Mouse (Mus musculus): ENCODE measurements at regions not wholly inside any gene's neighbourhood (a gene's known extent, or its start where the extent isn't known, plus 50 kb on each side); places are given as distances from the start of the nearest gene placed in this dataset.
A peak's percentile ranks its signal among the peaks of the same experiment; 100 is the strongest.

- DNase-seq (no peak), ATAC-seq (no peak)
- no peak overlapping the region for H3K27ac ChIP-seq (ENCODE audit: low read depth)
- H3K4me1 ChIP-seq (ENCODE audit: insufficient read depth) = peaks cover 7% of the 10 kb centered on the region
- WGBS (ENCODE audit: insufficient replicate concordance) = 67% methylated on average over 3 of the region's 3 CpGs
- H3K36me3 ChIP-seq (replicated peaks; ENCODE audit: insufficient read depth, low read length) = no peaks in the 10 kb centered on the region
- H3K9ac ChIP-seq (replicated peaks) = no peak overlapping the region
- no peaks in the 10 kb centered on the region for H3K27me3 ChIP-seq (ENCODE audit: insufficient read depth, low read length)
- no peaks in the 10 kb centered on the region for H3K9me3 ChIP-seq (ENCODE audit: low read length)
- no peak overlapping the region for H3K4me2 ChIP-seq (ENCODE audit: low read depth, low read length)
- no peak overlapping the region for H3K4me3 ChIP-seq (ENCODE audit: low read depth, low read length)
- TF ChIP-seq EP300 (IDR thresholded peaks at IDR 0.05; ENCODE audit: low read depth) (no peak), CTCF (IDR thresholded peaks at IDR 0.05; ENCODE audit: low read depth) (no peak)
These were observed 208.1 kb upstream of the Tet2 start for GRCm38 (mm10) chr3:133753041-133753440.

- no peak overlapping the region for H3K9ac ChIP-seq (replicated peaks)
- DNase-seq (peak; percentile 15), ATAC-seq (no peak)
- H3K27me3 ChIP-seq (ENCODE audit: insufficient read depth, low read length) = no peaks in the 10 kb centered on the region
- peak overlapping the region; percentile 43 for H3K4me2 ChIP-seq (ENCODE audit: low read depth, low read length)
- no peaks in the 10 kb centered on the region for H3K36me3 ChIP-seq (replicated peaks; ENCODE audit: insufficient read depth, low read length)
- peaks cover 3% of the 10 kb centered on the region; the same call in 1 of the 2 replicates for H3K4me1 ChIP-seq (ENCODE audit: insufficient read depth)
- WGBS (ENCODE audit: insufficient replicate concordance) = 39% methylated on average over 14 of the region's 14 CpGs
- H3K9me3 ChIP-seq (ENCODE audit: low read length) = no peaks in the 10 kb centered on the region
- no peak overlapping the region for H3K27ac ChIP-seq (ENCODE audit: low read depth)
- TF ChIP-seq CTCF (IDR thresholded peaks at IDR 0.05; ENCODE audit: low read depth) = no peak
- TF ChIP-seq EP300 (IDR thresholded peaks at IDR 0.05; ENCODE audit: low read depth) = no peak
- H3K4me3 ChIP-seq (ENCODE audit: low read depth, low read length) = no peak overlapping the region
These were observed 209.3 kb upstream of the Tet2 start for GRCm38 (mm10) chr3:133754006-133754910.

GRCm38 (mm10) chr3:133754911-133755259 lies 209.9 kb upstream of the Tet2 start:
- Histone ChIP-seq H3K4me3 (ENCODE audit: low read depth, low read length) (no peak overlapping the region), H3K27me3 (ENCODE audit: insufficient read depth, low read length) (no peaks in the 10 kb centered on the region), H3K4me1 (ENCODE audit: insufficient read depth) (peaks cover 3% of the 10 kb centered on the region; the same call in 1 of the 2 replicates), H3K27ac (ENCODE audit: low read depth) (no peak overlapping the region), H3K36me3 (replicated peaks; ENCODE audit: insufficient read depth, low read length) (no peaks in the 10 kb centered on the region), H3K9ac (replicated peaks) (no peak overlapping the region), H3K9me3 (ENCODE audit: low read length) (no peaks in the 10 kb centered on the region), H3K4me2 (ENCODE audit: low read depth, low read length) (peak overlapping the region; percentile 43)
- no peak for ATAC-seq
- WGBS (ENCODE audit: insufficient replicate concordance) = 6% methylated on average over 3 of the region's 3 CpGs
- peak; percentile 14 for DNase-seq
- TF ChIP-seq EP300 (IDR thresholded peaks at IDR 0.05; ENCODE audit: low read depth) (no peak), CTCF (IDR thresholded peaks at IDR 0.05; ENCODE audit: low read depth) (no peak)

- no peak overlapping the region for H3K27ac ChIP-seq (ENCODE audit: low read depth)
- no peak overlapping the region for H3K9ac ChIP-seq (replicated peaks)
- no peaks in the 10 kb centered on the region for H3K36me3 ChIP-seq (replicated peaks; ENCODE audit: insufficient read depth, low read length)
- H3K27me3 ChIP-seq (ENCODE audit: insufficient read depth, low read length) = no peaks in the 10 kb centered on the region
- H3K9me3 ChIP-seq (ENCODE audit: low read length) = no peaks in the 10 kb centered on the region
- no peak for TF ChIP-seq EP300 (IDR thresholded peaks at IDR 0.05; ENCODE audit: low read depth)
- no peak for TF ChIP-seq CTCF (IDR thresholded peaks at IDR 0.05; ENCODE audit: low read depth)
- WGBS (ENCODE audit: insufficient replicate concordance) = 30% methylated on average over 12 of the region's 12 CpGs
- ATAC-seq (no peak), DNase-seq (no peak)
- peaks cover 3% of the 10 kb centered on the region; the same call in 1 of the 2 replicates for H3K4me1 ChIP-seq (ENCODE audit: insufficient read depth)
- H3K4me3 ChIP-seq (ENCODE audit: low read depth, low read length) = no peak overlapping the region
- H3K4me2 ChIP-seq (ENCODE audit: low read depth, low read length) = peak overlapping the region; percentile 10
These were observed 212.9 kb upstream of the Tet2 start for GRCm38 (mm10) chr3:133757756-133758420.

DNA sequence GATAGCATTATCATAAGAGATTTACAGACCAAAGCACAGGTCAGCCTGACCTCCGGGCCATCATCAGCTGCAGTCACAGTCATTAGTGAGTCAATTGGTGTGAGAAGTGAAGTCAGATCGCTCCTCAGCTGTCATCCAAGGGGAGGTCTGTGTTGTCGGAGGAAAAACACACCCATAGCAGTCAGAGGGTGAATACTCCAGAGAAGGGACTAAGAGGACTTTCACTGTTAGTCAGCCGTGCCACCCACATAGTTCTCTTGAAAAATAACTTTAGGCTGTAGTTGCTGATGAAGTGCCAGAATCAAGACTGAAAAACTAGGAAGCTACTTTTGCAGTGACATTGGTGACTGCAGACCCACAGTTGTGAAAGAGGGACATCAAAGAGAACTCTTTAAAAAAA lies 213.5 kb upstream of the Tet2 start:
- Histone ChIP-seq H3K4me3 (ENCODE audit: low read depth, low read length) (no peak overlapping the region), H3K4me2 (ENCODE audit: low read depth, low read length) (peak overlapping the region; percentile 10), H3K9me3 (ENCODE audit: low read length) (no peaks in the 10 kb centered on the region), H3K27ac (ENCODE audit: low read depth) (no peak overlapping the region), H3K9ac (replicated peaks) (no peak overlapping the region), H3K36me3 (replicated peaks; ENCODE audit: insufficient read depth, low read length) (no peaks in the 10 kb centered on the region), H3K4me1 (ENCODE audit: insufficient read depth) (peaks cover 3% of the 10 kb centered on the region; the same call in 1 of the 2 replicates), H3K27me3 (ENCODE audit: insufficient read depth, low read length) (no peaks in the 10 kb centered on the region)
- DNase-seq = no peak
- WGBS (ENCODE audit: insufficient replicate concordance) = 17% methylated on average over 4 of the region's 4 CpGs
- ATAC-seq = no peak
- TF ChIP-seq CTCF (IDR thresholded peaks at IDR 0.05; ENCODE audit: low read depth) (no peak), EP300 (IDR thresholded peaks at IDR 0.05; ENCODE audit: low read depth) (no peak)

DNA sequence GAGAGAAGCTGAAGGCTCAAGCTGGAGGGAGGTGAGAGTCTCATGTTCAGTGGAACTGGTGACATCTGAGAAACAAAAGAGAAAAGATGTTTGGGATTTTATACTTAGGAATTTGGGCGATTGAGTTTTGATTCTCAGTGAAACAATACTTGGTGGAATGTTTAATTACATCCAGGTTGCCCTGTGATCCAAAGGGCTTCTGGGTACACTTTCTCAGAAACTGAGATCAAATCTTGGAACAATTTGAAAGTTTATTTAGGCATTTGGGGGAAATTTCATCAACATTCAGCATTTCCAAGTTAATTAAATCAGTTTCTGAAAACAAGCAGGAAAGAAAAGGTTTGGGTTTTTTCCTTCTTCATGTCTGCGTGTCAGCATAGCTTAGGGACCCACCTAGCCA lies 214.7 kb upstream of the Tet2 start:
- DNase-seq (no peak), ATAC-seq (no peak)
- TF ChIP-seq EP300 (IDR thresholded peaks at IDR 0.05; ENCODE audit: low read depth) = no peak
- no peaks in the 10 kb centered on the region for H3K9me3 ChIP-seq (ENCODE audit: low read length)
- H3K4me2 ChIP-seq (ENCODE audit: low read depth, low read length) = no peak overlapping the region
- H3K9ac ChIP-seq (replicated peaks) = no peak overlapping the region
- no peak overlapping the region for H3K27ac ChIP-seq (ENCODE audit: low read depth)
- no peak overlapping the region for H3K4me3 ChIP-seq (ENCODE audit: low read depth, low read length)
- 63% methylated on average over 2 of the region's 2 CpGs for WGBS (ENCODE audit: insufficient replicate concordance)
- H3K36me3 ChIP-seq (replicated peaks; ENCODE audit: insufficient read depth, low read length) = no peaks in the 10 kb centered on the region
- no peaks in the 10 kb centered on the region for H3K27me3 ChIP-seq (ENCODE audit: insufficient read depth, low read length)
- no peaks in the 10 kb centered on the region; the same call in 1 of the 2 replicates for H3K4me1 ChIP-seq (ENCODE audit: insufficient read depth)

All from liver, postnatal 0 days (tissue).